Mouse (Mus musculus) MEL (cell line): ENCODE data around the gene Ganab. TPM values are rescaled to one million over a fixed set of nuclear protein-coding genes. Genes with fewer than 3 reads are reported as not detected.

Experiments
- DNase-seq: peaks from one replicate; pipeline ENCODE4 v3.0.0; 2011; ENCODE audit warnings: low read depth, low spot score
- H3K27ac ChIP-seq: 2 replicates; pipeline ENCODE4 v1.5.1; 2012; ENCODE audit warnings: low read depth, mild to moderate bottlenecking, control low read depth, low read length, moderate library complexity; ENCODE audit not compliant: control insufficient read depth
- H3K27me3 ChIP-seq, 2 experiments: fragments of 150-350 bp in 1 of 2; sonication (generic) in 1 of 2; 2 replicates each; pipeline ENCODE4 v1.6.1; 2012; ENCODE audit warnings: low read length in 2 of 2, mild to moderate bottlenecking in 2 of 2, improper control_type of control experiment in 1 of 2, moderate library complexity in 1 of 2; ENCODE audit not compliant: insufficient read depth in 2 of 2, control insufficient read depth in 1 of 2
- H3K36me3 ChIP-seq, 2 experiments: 2 replicates each; pipeline ENCODE4 v1.6.1; 2012 to 2014; ENCODE audit warnings: low read length in 2 of 2, improper control_type of control experiment in 1 of 2, inconsistent platforms in 1 of 2, mild to moderate bottlenecking in 1 of 2; ENCODE audit not compliant: insufficient read depth in 2 of 2, control insufficient read depth in 1 of 2
- H3K4me1 ChIP-seq, 2 experiments: fragments of 150-350 bp in 1 of 2; sonication (generic) in 1 of 2; 2 replicates each; pipeline ENCODE4 v1.6.1; 2012; ENCODE audit warnings: low read length in 2 of 2, improper control_type of control experiment in 1 of 2, mild to moderate bottlenecking in 1 of 2; ENCODE audit not compliant: insufficient read depth in 2 of 2, control insufficient read depth in 1 of 2
- H3K4me3 ChIP-seq, 2 experiments: fragments of 150-350 bp in 1 of 2; sonication (generic) in 1 of 2; 2 replicates each; pipeline ENCODE4 v1.5.1; 2012; ENCODE audit warnings: low read depth in 2 of 2, low read length in 2 of 2, mild to moderate bottlenecking in 2 of 2, moderate library complexity in 2 of 2, control low read depth in 1 of 2, improper control_type of control experiment in 1 of 2; ENCODE audit not compliant: control insufficient read depth in 1 of 2, insufficient read depth in 1 of 2
- H3K79me2 ChIP-seq: 2 replicates; pipeline ENCODE4 v1.6.1; 2012; ENCODE audit warnings: mild to moderate bottlenecking, low read length, moderate library complexity; ENCODE audit not compliant: control insufficient read depth, poor library complexity, insufficient read depth
- H3K9ac ChIP-seq: 2 replicates; pipeline ENCODE4 v1.6.1; 2012; ENCODE audit warnings: low read depth, mild to moderate bottlenecking, control low read depth, low read length, moderate library complexity; ENCODE audit not compliant: control insufficient read depth, poor library complexity, severe bottlenecking
- H3K9me3 ChIP-seq: fragments of 150-350 bp; sonication (generic); replicated peaks from 2 replicates; pipeline ENCODE4 v1.6.1; 2012; ENCODE audit warnings: mild to moderate bottlenecking, low read length, improper control_type of control experiment, moderate library complexity; ENCODE audit not compliant: insufficient read depth
- BHLHE40 ChIP-seq: IDR thresholded peaks from 2 replicates; pipeline ENCODE4 v1.6.1; 2012; ENCODE audit warnings: low read depth, mild to moderate bottlenecking, inconsistent platforms, low read length, improper control_type of control experiment, borderline replicate concordance
- CHD2 ChIP-seq: IDR thresholded peaks from 2 replicates; pipeline ENCODE4 v1.6.1; 2011; ENCODE audit warnings: low read length, improper control_type of control experiment
- ELF1 ChIP-seq: IDR thresholded peaks from 2 replicates; pipeline ENCODE4 v1.6.1; 2014; ENCODE audit warnings: low read depth, mild to moderate bottlenecking, inconsistent platforms, low read length, improper control_type of control experiment, moderate library complexity
- ETS1 ChIP-seq: IDR thresholded peaks from 2 replicates; pipeline ENCODE4 v1.6.1; 2012; ENCODE audit warnings: low read depth, mild to moderate bottlenecking, inconsistent platforms, low read length, improper control_type of control experiment, moderate library complexity
- GABPA ChIP-seq: IDR thresholded peaks from 2 replicates; pipeline ENCODE4 v1.6.1; 2012; ENCODE audit warnings: low read depth, mild to moderate bottlenecking, inconsistent platforms, low read length, improper control_type of control experiment, moderate library complexity
- GATA1 ChIP-seq: IDR thresholded peaks from 2 replicates; pipeline ENCODE4 v1.6.1; 2011; ENCODE audit warnings: low read depth, low read length, improper control_type of control experiment
- HCFC1 ChIP-seq: IDR thresholded peaks from 2 replicates; pipeline ENCODE4 v1.6.1; 2012; ENCODE audit warnings: low read depth, mild to moderate bottlenecking, inconsistent platforms, low read length, improper control_type of control experiment, moderate library complexity
- KAT2A ChIP-seq: conservative IDR thresholded peaks from 2 replicates; pipeline ENCODE4 v1.6.1; 2012; ENCODE audit warnings: low read depth, low read length, improper control_type of control experiment, inconsistent platforms
- MAFK ChIP-seq: IDR thresholded peaks from 2 replicates; pipeline ENCODE4 v1.6.1; 2011; ENCODE audit warnings: low read depth, mild to moderate bottlenecking, low read length, improper control_type of control experiment, borderline replicate concordance
- MAX ChIP-seq: IDR thresholded peaks from 2 replicates; pipeline ENCODE4 v1.6.1; 2011; ENCODE audit warnings: low read length, improper control_type of control experiment
- MAZ ChIP-seq: IDR thresholded peaks from 2 replicates; pipeline ENCODE4 v1.6.1; 2012; ENCODE audit warnings: low read depth, mild to moderate bottlenecking, inconsistent platforms, low read length, improper control_type of control experiment
- MXI1 ChIP-seq: IDR thresholded peaks from 2 replicates; pipeline ENCODE4 v1.6.1; 2011; ENCODE audit warnings: mild to moderate bottlenecking, low read depth, low read length, improper control_type of control experiment
- MYB ChIP-seq: IDR thresholded peaks from 2 replicates; pipeline ENCODE4 v1.6.1; 2011; ENCODE audit warnings: mild to moderate bottlenecking, low read depth, low read length, improper control_type of control experiment
- MYC ChIP-seq: IDR thresholded peaks from 2 replicates; pipeline ENCODE4 v1.6.1; 2011; ENCODE audit warnings: low read depth, mild to moderate bottlenecking, low read length, improper control_type of control experiment, moderate library complexity
- NELFE ChIP-seq: IDR thresholded peaks from 2 replicates; pipeline ENCODE4 v1.6.1; 2011; ENCODE audit warnings: low read depth, low read length, improper control_type of control experiment
- NRF1 ChIP-seq: IDR thresholded peaks from 2 replicates; pipeline ENCODE4 v1.6.1; 2014; ENCODE audit warnings: low read depth, mild to moderate bottlenecking, inconsistent platforms, low read length, improper control_type of control experiment, moderate library complexity; ENCODE audit not compliant: poor library complexity, insufficient read depth, severe bottlenecking
- RAD21 ChIP-seq: IDR thresholded peaks from 2 replicates; pipeline ENCODE4 v1.6.1; 2011; ENCODE audit warnings: mild to moderate bottlenecking, low read depth, low read length, improper control_type of control experiment
- RCOR1 ChIP-seq: IDR thresholded peaks from 2 replicates; pipeline ENCODE4 v1.6.1; 2012; ENCODE audit warnings: low read depth, mild to moderate bottlenecking, inconsistent platforms, low read length, improper control_type of control experiment
- SIN3A ChIP-seq: IDR thresholded peaks from 2 replicates; pipeline ENCODE4 v1.6.1; 2012; ENCODE audit warnings: low read length, improper control_type of control experiment, inconsistent platforms
- SMC3 ChIP-seq: IDR thresholded peaks from 2 replicates; pipeline ENCODE4 v1.6.1; 2011; ENCODE audit warnings: low read depth, low read length, improper control_type of control experiment
- TAL1 ChIP-seq: IDR thresholded peaks from 2 replicates; pipeline ENCODE4 v1.6.1; 2012; ENCODE audit warnings: mild to moderate bottlenecking, inconsistent platforms, low read length, moderate library complexity, mixed read lengths
- TBP ChIP-seq: IDR thresholded peaks from 2 replicates; pipeline ENCODE4 v1.8.0; 2011; ENCODE audit warnings: low read depth, low read length, improper control_type of control experiment
- TCF12 ChIP-seq: IDR thresholded peaks from 2 replicates; pipeline ENCODE4 v1.6.1; 2014; ENCODE audit warnings: low read depth, mild to moderate bottlenecking, inconsistent platforms, low read length, improper control_type of control experiment, moderate library complexity
- ZKSCAN1 ChIP-seq: IDR thresholded peaks from 2 replicates; pipeline ENCODE4 v1.6.1; 2012; ENCODE audit warnings: low read depth, mild to moderate bottlenecking, inconsistent platforms, low read length, improper control_type of control experiment, moderate library complexity
- ZMIZ1 ChIP-seq: IDR thresholded peaks from 2 replicates; pipeline ENCODE4 v1.6.1; 2012; ENCODE audit warnings: low read depth, mild to moderate bottlenecking, inconsistent platforms, low read length, improper control_type of control experiment, moderate library complexity
- ZNF384 ChIP-seq: IDR thresholded peaks from 2 replicates; pipeline ENCODE4 v1.6.1; 2012; ENCODE audit warnings: low read depth, mild to moderate bottlenecking, inconsistent platforms, low read length, improper control_type of control experiment
- polyA plus RNA-seq, 2 experiments: library from polyadenylated mRNA; stranded (reverse) in 1 of 2; unstranded in 1 of 2; fragments of >175 nt in 1 of 2; fragments of >200 nt in 1 of 2; gene quantifications; 2 replicates each; pipeline versions ENCODE4 v1.2.1 to v1.2.4; 2012; ENCODE audit warnings: low replicate concordance in 2 of 2, low read depth in 1 of 2; ENCODE audit not compliant: insufficient read length in 2 of 2, insufficient read depth in 1 of 2, missing spikeins in 1 of 2
- total RNA-seq: library from RNA; depleted of rRNA; stranded (reverse); fragments of 300-350 nt; gene quantifications from 2 replicates; pipeline ENCODE4 v1.2.3, GENCODE M21; 2012

The Ganab gene
- total and polyA plus RNA-seq, 3 experiments: 122 to 123 TPM; not detected in 1

GRCm38 (mm10) chr19:8965075-8965474 is 67.2 kb downstream of the Ganab start:
- Histone ChIP-seq H3K4me1 (peaks cover 5 to 10% of the 10 kb centered on the region in 2 experiments), H3K27ac (no peak overlapping the region), H3K27me3 (no peaks in the 10 kb centered on the region), H3K9me3 (no peaks in the 10 kb centered on the region), H3K9ac (no peak overlapping the region), H3K36me3 (peaks cover 17 to 23% of the 10 kb centered on the region in 2 experiments), H3K79me2 (peaks cover 39% of the 10 kb centered on the region), H3K4me3 (no peak overlapping the region)
- no peak for TF ChIP-seq MAZ
- TF ChIP-seq MAX: no peak
- TF ChIP-seq ZMIZ1: no peak
- TF ChIP-seq KAT2A: no peak
- no peak for TF ChIP-seq SIN3A
- TF ChIP-seq NELFE: no peak
- TF ChIP-seq ZNF384: no peak
- no peak for TF ChIP-seq NRF1
- no peak for TF ChIP-seq MAFK
- no peak for TF ChIP-seq GABPA
- no peak for TF ChIP-seq HCFC1
- TF ChIP-seq GATA1: no peak
- TF ChIP-seq CHD2: no peak
- no peak for TF ChIP-seq RCOR1
- no peak for TF ChIP-seq RAD21
- TF ChIP-seq ETS1: no peak
- TF ChIP-seq MYB: no peak
- no peak for TF ChIP-seq ZKSCAN1
- DNase-seq: no peak

GRCm38 (mm10) chr19:8965771-8966170 is 67.9 kb downstream of the Ganab start:
- DNase-seq: no peak
- Histone ChIP-seq H3K4me3 (no peak overlapping the region), H3K4me1 (peaks cover 6 to 16% of the 10 kb centered on the region in 2 experiments), H3K36me3 (peaks cover 24 to 27% of the 10 kb centered on the region in 2 experiments), H3K79me2 (peaks cover 42% of the 10 kb centered on the region), H3K9me3 (no peaks in the 10 kb centered on the region), H3K27me3 (no peaks in the 10 kb centered on the region), H3K9ac (no peak overlapping the region), H3K27ac (no peak overlapping the region)
- TF ChIP-seq MAZ: no peak
- TF ChIP-seq MYB: no peak
- no peak for TF ChIP-seq ETS1
- TF ChIP-seq TBP: no peak
- TF ChIP-seq TAL1: no peak
- TF ChIP-seq RAD21: no peak
- no peak for TF ChIP-seq GABPA
- no peak for TF ChIP-seq NRF1
- TF ChIP-seq MXI1: no peak
- TF ChIP-seq ZKSCAN1: no peak
- TF ChIP-seq MYC: no peak
- no peak for TF ChIP-seq BHLHE40
- no peak for TF ChIP-seq RCOR1
- TF ChIP-seq CHD2: no peak
- TF ChIP-seq TCF12: no peak
- no peak for TF ChIP-seq SMC3
- TF ChIP-seq ELF1: no peak
